Mouse (Mus musculus): ENCODE measurements around the gene Bicc1. TPM values are rescaled to one million over a fixed set of nuclear protein-coding genes. Genes with fewer than 3 reads are reported as not detected.

The Bicc1 gene
- total RNA-seq, 2 experiments from 2014 or later, result not detected

DNA sequence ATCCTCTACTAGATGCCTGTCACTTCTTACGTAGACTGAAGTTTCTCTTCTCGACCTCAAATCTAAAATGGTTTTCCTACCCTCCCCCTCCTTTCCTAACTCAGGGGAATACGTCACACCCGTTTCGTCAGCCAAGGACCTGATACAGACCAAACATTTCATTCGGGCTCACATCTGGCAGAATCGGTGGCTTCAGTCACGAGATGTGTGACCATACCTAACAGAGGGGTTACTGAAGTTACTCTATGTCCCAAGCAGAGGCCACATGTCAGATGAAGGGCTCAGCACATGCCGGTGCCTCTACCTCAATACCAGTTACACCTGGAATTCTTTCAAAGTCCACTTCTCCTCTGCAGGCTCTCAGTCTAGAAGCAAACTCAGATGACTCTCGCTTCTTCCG, 150.8 kb downstream of the Bicc1 start:
- ATAC-seq (replicated peaks; ENCODE audit: low FRiP score, poor library complexity, severe bottlenecking), result no peak

DNA sequence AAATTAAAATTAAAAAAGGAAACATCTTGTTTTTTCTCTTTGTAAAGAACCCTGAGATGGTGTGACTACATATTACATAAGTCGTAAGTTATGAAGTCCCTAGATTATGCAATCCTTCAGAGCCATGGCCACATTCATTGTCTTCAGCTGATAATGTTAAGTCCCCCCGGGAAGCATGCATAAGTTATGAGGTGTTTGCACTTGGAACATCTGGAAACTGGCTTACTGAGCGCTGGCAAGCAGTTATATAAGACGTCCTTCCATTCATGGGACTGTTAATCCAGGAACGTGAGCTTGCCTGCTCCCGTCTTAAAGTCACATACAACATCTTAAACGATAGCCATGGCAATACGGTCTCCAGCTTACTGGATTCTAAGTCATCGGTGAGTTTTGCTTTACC, 151.5 kb downstream of the Bicc1 start:
- ATAC-seq (replicated peaks; ENCODE audit: low FRiP score, poor library complexity, severe bottlenecking), result no peak

DNA sequence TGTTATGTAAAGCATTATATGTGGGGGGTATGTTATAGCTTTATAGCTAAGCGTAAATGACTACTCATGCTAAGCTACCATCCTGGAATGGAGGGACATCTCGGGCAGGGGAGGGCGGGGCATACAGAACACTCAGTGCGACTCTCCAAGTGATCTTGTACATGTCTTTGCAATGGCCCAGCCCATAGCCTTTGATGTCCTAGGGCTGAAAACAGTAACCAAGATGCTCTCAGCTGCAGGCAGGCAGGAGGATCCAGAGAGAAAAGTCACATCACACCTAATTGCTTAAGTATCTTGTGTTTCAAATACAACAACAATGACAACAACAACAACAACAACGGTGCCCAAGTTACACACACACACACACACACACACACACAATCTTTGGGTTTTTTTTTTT, 152.0 kb downstream of the Bicc1 start:
- ATAC-seq (replicated peaks; ENCODE audit: low FRiP score, poor library complexity, severe bottlenecking), result no peak

DNA sequence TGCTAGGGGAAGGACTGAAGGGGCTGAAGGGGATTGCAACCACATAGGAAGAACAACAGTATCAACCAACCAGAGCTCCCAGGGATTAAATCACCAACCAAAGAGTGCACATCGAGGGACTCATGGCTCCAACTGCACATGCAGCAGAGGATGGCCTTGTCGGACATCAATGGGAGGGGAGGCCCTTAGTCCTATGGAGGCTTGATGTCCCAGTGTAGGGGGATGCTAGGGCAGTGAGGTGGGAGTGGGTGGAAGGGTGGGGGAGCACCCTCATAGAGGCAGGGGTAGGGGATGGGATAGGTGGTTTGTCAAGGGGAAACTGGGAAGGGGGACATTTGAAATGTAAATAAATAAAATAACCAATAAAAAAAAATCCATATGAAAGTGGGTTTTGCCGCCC, 152.5 kb downstream of the Bicc1 start:
- ATAC-seq (replicated peaks; ENCODE audit: low FRiP score, poor library complexity, severe bottlenecking), result no peak

DNA sequence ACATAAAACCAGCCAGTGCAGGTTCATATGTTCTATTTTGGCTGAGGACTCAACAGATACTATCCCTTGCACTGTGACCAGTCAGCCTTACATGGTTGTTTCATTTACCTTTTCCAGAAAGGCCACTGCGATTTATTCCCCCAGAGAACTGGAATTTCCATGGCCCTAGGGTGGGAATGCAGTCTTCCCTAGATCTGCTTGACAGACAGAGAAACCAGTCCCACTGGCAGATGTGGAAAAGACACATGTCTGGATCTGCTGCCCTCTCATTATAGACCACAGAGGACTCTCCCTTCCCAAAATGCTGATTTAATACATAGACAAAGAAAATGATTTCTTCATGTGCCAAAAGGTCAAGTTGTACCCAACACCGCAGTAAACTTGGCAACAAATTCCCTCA, 156.6 kb downstream of the Bicc1 start:
- no peak for ATAC-seq (replicated peaks; ENCODE audit: low FRiP score, poor library complexity, severe bottlenecking)

DNA sequence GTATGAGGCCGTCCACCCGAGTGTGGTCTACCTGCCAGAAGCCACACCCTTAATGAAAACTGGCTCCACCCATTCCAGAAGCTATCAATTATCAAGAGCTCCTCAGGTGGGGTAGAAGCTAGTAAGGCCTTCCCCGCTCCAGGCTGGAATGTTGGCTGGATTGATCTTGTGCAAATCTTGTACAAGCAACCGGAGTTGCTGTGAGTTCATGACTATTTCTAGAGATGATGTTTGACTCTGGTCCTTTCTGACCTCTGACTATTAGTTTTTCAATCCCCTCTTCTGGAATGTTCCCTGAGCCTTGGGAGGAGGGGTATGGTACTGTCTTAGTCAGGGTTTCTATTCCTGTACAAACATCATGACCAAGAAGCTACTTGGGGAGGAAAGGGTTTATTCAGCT, 157.3 kb downstream of the Bicc1 start:
- ATAC-seq (replicated peaks; ENCODE audit: low FRiP score, poor library complexity, severe bottlenecking), result no peak

DNA sequence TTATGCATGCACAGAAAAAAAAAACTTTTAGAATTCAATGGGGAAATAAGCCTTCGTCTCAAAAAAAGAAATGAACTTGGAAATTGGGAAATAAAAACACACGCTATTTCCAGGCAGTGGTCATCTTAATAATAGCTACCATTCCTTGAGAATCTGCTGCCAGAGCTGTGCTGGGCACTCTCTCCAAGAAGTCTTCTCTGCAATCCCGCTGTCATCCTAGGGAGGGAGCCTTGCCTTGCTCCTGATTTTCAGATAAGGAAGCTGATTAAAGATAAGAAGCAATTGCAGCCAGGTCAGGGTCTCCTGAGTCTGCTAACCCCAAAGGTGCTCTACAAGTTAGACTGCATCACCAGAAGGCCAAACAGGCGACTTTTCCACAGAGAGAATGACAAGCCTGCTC, 161.4 kb downstream of the Bicc1 start:
- no peak for ATAC-seq (replicated peaks; ENCODE audit: low FRiP score, poor library complexity, severe bottlenecking)

DNA sequence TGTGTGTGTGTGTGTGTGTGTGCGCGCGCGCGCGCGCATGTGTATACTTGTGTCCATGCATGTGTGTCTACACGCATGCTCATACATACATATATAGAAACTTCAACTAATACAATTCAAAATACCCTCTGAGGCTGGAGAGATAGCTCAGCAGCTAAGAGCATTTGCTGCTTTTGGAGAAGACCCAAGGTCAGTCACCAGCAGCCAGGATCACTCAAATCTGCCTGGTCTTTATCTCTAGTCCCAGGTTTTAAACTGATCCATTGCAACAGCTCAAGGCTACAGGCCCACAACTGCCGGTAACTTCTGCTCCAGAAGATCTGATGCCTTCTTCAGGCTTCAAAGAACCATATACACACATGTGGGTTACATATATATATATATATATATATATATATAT, 163.4 kb downstream of the Bicc1 start:
- no peak for ATAC-seq (replicated peaks; ENCODE audit: low FRiP score, poor library complexity, severe bottlenecking)

DNA sequence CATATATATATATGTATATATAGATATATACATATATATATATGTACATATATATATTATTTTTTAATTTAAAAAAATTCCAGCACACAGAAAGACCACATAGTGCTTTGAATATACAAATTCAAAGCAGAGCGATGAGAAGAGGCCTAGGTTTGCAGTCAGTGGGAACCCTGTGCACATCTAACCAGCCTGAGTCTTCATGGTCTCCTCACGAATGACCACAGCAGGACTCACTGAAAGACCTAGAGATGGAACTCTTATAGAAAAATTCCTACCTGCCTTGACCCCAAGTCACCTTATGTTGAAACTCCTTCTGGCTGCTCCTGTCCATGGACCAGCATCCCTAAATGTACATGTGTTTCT, 165.4 kb downstream of the Bicc1 start:
- ATAC-seq (replicated peaks; ENCODE audit: low FRiP score, poor library complexity, severe bottlenecking), result no peak

DNA sequence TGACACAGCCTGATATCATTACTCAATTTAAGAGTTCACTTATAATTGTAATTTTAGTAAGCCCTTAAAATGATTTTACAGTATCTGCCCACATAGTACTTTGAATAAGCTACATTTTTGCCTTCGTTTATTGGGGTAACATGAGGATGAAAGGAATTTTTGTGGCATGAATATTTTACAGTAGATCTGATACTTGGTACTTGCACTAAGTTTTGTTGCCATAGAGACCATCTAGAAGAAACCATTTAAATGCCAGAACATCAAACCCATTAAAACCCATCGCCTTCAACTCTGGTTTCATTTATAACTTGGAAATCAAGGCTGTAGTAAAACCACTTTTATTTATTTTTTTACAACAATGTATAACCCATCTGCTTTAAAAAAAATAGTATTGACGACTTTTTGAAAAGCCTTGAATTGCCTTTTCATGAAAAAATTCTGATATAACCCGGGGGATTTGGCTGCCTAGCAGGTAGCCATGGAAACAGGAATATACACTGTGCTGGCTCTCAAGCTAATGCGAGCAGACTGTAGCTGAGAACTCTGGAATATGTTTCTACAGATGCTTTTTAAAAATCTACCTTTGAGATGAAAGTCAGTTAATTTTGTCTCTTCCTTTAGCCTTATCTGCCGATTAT, 165.9 kb downstream of the Bicc1 start:
- ATAC-seq (replicated peaks; ENCODE audit: low FRiP score, poor library complexity, severe bottlenecking), result no peak

DNA sequence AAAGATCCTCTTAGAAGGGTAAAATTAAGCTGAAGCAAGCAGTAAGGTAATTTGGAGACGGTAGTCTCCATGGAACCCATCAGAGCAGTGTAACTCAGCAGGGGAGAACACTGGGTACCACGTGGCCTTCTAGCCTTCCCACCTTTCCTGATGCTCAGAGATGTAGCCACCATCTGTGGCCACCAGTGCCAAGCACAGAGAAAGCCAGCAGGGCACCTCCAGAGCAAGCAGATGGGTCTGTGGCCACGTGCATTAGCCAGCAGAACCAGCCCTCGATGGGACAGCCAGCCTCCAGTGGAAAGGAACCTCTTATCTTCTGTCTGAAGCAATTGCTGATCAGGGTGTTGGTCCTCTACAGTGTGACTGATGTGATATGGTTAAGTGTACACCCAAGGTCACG, 172.1 kb downstream of the Bicc1 start:
- ATAC-seq (replicated peaks; ENCODE audit: low FRiP score, poor library complexity, severe bottlenecking), result no peak

DNA sequence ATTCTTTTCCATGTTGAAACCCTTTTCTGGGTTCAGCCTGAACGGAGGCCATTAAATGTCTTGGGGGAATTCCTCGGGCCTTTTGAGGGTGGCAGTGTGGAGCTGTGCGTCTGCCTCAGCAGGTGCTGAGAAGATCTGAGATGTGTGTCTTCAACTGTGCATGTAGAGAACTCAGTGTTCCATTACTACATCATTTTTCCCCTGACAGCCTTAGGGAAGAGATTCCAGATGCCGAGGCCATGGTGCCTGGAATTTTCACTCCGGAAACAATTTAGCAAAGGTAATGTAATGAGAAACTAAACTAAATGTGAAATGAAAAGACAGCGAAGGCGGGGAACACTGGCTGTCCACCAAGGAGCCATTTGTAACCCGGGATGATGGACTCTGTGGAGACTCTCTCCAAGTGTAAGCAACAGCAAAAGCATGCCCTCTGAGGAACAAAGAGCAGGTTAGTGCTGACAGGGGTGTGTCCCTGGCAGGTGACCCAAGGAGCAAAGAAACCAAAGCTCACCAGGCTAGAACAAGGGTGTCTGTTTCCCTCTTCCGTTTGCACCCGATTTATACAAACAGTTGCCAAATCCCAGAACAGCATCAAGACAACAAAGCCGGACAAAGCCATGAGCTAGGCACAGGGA, 176.3 kb downstream of the Bicc1 start:
- ATAC-seq (replicated peaks; ENCODE audit: low FRiP score, poor library complexity, severe bottlenecking), result no peak

DNA sequence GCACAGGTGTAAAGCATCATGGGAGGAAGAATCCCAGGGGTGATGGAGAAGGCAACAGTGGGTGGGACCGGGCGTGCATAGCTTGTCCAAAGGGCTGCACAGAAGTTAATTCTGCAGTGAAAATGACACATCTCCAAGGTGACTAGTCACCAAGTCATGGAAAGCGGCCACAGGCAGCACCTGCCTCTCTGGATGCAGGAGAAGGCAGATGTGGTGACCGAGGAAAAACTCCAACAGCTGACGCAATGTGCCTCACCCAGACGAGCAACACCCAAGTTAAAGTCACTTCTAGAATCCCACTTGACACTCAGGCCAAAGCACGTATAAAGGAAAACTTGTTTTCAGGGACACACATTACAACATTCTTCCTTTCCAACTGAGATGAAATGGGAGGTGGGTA, 177.3 kb downstream of the Bicc1 start:
- ATAC-seq (replicated peaks; ENCODE audit: low FRiP score, poor library complexity, severe bottlenecking), result no peak

DNA sequence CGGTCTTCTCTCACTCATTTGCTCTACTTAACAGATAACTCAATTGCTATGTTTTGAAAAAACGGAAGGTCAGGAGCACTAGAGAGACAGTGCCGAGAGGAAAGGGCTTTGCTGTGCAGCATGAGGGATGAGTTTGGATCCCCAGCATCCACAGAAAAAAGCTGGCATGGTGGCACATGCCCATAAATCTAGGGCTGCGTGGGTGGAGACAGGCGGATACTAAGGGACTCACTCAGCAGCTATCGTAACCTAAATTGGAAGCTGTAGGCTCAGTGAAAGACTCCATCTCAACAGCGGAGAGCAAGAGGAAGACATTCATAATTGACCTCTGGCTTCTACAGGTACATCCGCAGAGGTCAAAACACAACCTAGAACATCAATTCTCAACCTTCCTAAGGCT, 179.8 kb downstream of the Bicc1 start:
- no peak for ATAC-seq (replicated peaks; ENCODE audit: low FRiP score, poor library complexity, severe bottlenecking)

DNA sequence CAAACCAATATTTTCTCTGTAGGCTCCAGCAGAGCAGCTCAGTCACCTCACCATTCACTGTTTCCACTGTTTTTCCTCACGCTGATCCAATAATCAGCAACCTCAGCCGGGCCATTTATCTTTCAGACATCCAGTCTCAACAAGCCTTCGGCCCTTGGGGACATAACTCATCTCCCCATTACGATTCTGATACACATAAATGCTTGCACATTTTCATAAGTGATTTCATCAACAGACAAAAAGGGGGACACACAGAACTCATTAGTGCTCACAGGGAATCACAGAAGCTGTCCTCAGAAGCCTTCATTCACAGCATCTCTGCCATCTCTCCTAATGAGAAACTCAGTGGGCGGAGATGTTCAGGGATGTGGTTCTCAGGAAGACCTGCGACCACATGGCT, 182.4 kb downstream of the Bicc1 start:
- ATAC-seq (replicated peaks; ENCODE audit: low FRiP score, poor library complexity, severe bottlenecking), result no peak

DNA sequence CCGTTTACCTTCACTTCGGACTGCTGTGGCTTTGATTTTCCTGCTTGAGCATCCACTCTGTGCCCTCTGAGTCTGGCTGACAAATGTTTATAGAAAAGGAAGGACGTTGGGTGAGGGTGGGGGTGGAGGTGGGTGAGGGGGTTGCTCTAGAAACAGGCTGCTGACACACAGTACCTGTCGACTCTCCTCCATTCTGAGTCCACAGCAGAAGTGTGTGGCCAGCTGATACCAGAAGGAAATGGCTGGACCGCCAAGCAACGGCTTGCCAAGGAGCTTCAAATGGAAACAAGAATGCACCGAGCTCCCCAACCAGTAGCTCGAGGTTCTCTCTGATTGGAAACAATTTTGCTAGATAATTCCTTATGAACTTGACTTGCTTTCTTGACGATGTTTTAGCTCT, 182.9 kb downstream of the Bicc1 start:
- no peak for ATAC-seq (replicated peaks; ENCODE audit: low FRiP score, poor library complexity, severe bottlenecking)

DNA sequence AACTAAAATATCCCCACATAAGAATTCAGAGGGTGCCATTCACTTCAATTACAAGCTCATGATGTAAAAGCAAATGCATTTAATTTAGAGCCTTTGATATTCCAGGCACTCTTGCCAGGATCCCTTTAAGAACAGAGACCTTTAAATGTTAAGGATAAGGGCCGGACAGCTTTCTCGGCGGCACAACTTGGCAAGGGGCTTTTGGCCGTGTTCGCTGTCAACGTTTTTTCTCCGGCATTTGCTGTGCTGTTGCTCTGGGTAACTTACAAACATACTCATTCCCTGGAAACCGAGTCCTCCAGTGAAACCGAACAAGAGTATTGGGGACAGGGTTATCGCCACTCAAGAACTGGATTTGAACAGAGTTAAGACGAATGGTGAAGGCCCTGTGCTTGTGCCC, 188.3 kb downstream of the Bicc1 start:
- ATAC-seq (replicated peaks; ENCODE audit: low FRiP score, poor library complexity, severe bottlenecking), result no peak

DNA sequence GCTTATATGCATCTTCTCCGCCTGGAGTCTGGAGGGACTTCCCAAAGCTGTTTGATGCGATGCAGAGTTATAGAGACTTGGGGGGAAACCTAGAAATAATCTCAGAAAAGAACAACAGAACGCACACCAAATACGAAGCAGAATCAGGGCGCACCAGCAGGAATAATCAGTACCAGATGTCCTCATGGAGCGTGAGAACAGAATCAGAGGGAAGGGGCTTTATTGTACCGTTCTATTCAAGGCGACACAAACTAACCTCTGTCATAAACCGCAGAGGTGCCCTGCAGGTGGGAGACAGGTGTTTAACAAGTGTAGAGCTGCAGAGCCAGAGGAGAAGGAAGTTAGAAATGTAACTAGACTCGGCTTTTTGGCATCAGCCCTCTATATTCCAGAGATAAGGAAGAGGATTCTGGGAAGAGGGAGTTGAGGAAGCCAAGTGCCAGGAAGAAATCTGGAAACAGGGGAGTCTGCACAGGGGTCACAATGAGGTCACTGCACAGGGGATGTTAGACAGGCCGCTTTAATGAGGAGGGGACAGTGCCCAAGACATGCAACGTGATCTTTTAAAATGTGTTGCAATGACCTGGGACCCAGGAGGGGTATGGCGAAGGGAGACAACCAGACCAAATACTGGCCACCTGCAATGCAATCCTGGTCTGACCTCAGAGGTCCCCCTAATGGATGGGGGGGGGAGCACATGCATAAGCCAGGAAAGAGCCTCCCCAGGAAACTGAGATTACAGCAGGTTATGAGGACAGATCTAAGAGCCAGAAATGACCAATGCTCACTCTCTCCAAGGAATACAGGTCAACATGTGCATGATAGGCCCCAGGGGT, 190.4 kb downstream of the Bicc1 start:
- no peak for ATAC-seq (replicated peaks; ENCODE audit: low FRiP score, poor library complexity, severe bottlenecking)

DNA sequence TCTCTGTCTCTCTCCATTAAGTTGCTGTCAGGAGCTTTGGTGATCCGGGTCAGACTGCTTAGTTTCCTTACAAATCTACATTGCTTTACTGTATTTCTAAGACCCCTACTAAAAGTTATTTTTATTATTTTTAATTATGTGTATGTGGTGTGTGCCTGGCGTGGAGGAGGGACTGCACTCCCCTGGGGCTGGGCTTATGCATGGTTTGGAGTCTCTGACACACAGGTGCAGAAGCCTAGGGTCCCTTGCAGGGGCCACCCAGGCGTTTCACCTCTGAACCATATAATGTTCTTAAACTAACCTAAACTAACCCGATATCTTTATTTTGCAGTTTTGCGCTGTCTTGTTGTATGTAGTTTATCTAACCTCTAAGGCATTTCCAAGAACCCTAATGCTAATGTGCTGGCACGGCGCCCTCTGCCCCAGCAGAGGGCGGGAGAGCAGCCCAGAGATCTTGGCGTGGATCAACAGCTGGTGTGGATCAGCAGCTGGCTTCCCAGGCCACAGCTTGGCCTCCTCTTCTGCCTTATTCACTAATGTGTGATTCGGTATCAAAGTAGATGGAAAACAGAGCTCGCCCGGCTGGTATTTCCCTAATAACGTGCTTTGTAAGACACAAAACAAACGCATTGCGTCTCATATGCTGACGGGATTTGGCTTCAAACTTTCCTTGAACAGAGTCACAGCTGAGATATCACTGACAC, 192.7 kb downstream of the Bicc1 start:
- no peak for ATAC-seq (replicated peaks; ENCODE audit: low FRiP score, poor library complexity, severe bottlenecking)

DNA sequence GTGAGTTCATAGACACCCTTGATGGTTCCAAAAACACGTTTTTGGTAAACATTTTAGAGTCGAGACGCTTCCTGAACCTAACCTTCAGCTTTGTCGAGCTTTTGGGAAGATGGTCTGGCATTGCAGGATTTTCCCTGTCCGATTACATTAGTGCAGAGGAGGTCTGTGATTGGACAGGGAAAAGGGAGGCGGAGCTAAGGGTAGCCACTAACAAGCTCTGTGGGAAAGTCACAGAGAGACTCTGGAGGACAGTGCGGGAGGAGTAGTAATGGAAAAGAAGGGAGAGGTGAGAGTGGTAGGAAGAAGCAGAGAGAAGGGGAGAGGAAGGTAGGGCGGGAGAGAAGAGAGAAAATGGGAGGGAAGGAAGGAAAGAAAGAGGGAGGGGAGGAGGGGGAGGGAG, 194.8 kb downstream of the Bicc1 start:
- ATAC-seq (replicated peaks; ENCODE audit: low FRiP score, poor library complexity, severe bottlenecking), result no peak

All from erythroblast, adult 5-6 weeks (primary cell).